Mouse (Mus musculus) hindbrain, embryonic 16.5 days (tissue): ENCODE measurements at regions not wholly inside any gene's neighbourhood (a gene's known extent, or its start where the extent isn't known, plus 50 kb on each side); places are given as distances from the start of the nearest gene placed in this dataset.
A peak's percentile ranks its signal among the peaks of the same experiment; 100 is the strongest.

Source experiments
- ATAC-seq: fragments of 200-750 bp; cut with Nextera tagmentation; 2 replicates; pipeline ENCODE4 v1.8.0; 2017; ENCODE audit warnings: moderate TSS enrichment, moderate library complexity
- H3K27ac ChIP-seq: fragments of 300-500 bp; sonication (generic); 2 replicates; pipeline ENCODE4 v1.5.1; 2014; ENCODE audit warnings: low read depth, mild to moderate bottlenecking, control low read depth, low read length, moderate library complexity
- H3K27me3 ChIP-seq: fragments of 300-500 bp; sonication (generic); replicated peaks from 2 replicates; pipeline ENCODE4 v1.6.1; 2014; ENCODE audit warnings: low read length; ENCODE audit not compliant: control insufficient read depth, insufficient read depth
- H3K36me3 ChIP-seq: fragments of 300-500 bp; sonication (generic); 2 replicates; pipeline ENCODE4 v1.6.1; 2014; ENCODE audit warnings: mild to moderate bottlenecking, low read length, moderate library complexity, mixed read lengths; ENCODE audit not compliant: control insufficient read depth, insufficient read depth
- H3K4me1 ChIP-seq: fragments of 300-500 bp; sonication (generic); 2 replicates; pipeline ENCODE4 v1.6.1; 2014; ENCODE audit warnings: low read depth, low read length; ENCODE audit not compliant: control insufficient read depth, insufficient read depth
- H3K4me2 ChIP-seq: fragments of 300-500 bp; sonication (generic); 2 replicates; pipeline ENCODE4 v1.6.1; 2014; ENCODE audit warnings: mild to moderate bottlenecking, low read length, control low read depth, moderate library complexity
- H3K4me3 ChIP-seq: fragments of 300-500 bp; sonication (generic); 2 replicates; pipeline ENCODE4 v1.5.1; 2014; ENCODE audit warnings: mild to moderate bottlenecking, low read length, control low read depth, moderate library complexity
- H3K9ac ChIP-seq: fragments of 300-500 bp; sonication (generic); 2 replicates; pipeline ENCODE4 v1.6.1; 2014; ENCODE audit warnings: low read depth, mild to moderate bottlenecking, control low read depth, low read length, moderate library complexity
- H3K9me3 ChIP-seq: fragments of 300-500 bp; sonication (generic); 2 replicates; pipeline ENCODE4 v1.6.1; 2014; ENCODE audit warnings: mild to moderate bottlenecking, low read length, moderate library complexity; ENCODE audit not compliant: control insufficient read depth
- WGBS: fragments of 180-500 bp; shearing (Covaris S2); extraction: QIAGEN DNeasy Blood & Tissue Kit; methylation state at CpG from one replicate; pipeline ENCODE4 v1.1.7; 2014; 5-methylcytosine and 5-hydroxymethylcytosine counted together

GRCm38 (mm10) chr4:33702028-33702666, 222.2 kb upstream of the Cnr1 start:
- Histone ChIP-seq H3K9ac (no peak overlapping the region), H3K4me2 (no peak overlapping the region), H3K27ac (no peak overlapping the region), H3K4me1 (no peaks in the 10 kb centered on the region), H3K4me3 (no peak overlapping the region), H3K9me3 (peaks cover 2% of the 10 kb centered on the region), H3K36me3 (no peaks in the 10 kb centered on the region), H3K27me3 (no peaks in the 10 kb centered on the region)
- peak; percentile 81 for ATAC-seq
- WGBS = 80% methylated on average over 7 of the region's 7 CpGs

- Histone ChIP-seq H3K4me3 (no peak overlapping the region), H3K27me3 (no peaks in the 10 kb centered on the region), H3K9ac (no peak overlapping the region), H3K4me1 (no peaks in the 10 kb centered on the region), H3K9me3 (peaks cover 2% of the 10 kb centered on the region), H3K36me3 (no peaks in the 10 kb centered on the region), H3K27ac (no peak overlapping the region), H3K4me2 (no peak overlapping the region)
- ATAC-seq = no peak
- 96% methylated on average over 6 of the region's 6 CpGs for WGBS
Observed at GRCm38 (mm10) chr4:33705722-33706121, 218.7 kb upstream of the Cnr1 start.

GRCm38 (mm10) chr4:33706785-33707184, 217.6 kb upstream of the Cnr1 start:
- Histone ChIP-seq H3K9me3 (peaks cover 2% of the 10 kb centered on the region), H3K4me2 (no peak overlapping the region), H3K4me1 (no peaks in the 10 kb centered on the region), H3K4me3 (no peak overlapping the region), H3K36me3 (no peaks in the 10 kb centered on the region), H3K27me3 (no peaks in the 10 kb centered on the region), H3K9ac (no peak overlapping the region), H3K27ac (no peak overlapping the region)
- 57% methylated on average over 10 of the region's 10 CpGs for WGBS
- no peak for ATAC-seq

GRCm38 (mm10) chr4:33716475-33717117, 207.8 kb upstream of the Cnr1 start:
- Histone ChIP-seq H3K4me3 (no peak overlapping the region), H3K27ac (no peak overlapping the region), H3K36me3 (no peaks in the 10 kb centered on the region), H3K4me1 (peaks cover 2% of the 10 kb centered on the region), H3K9me3 (no peaks in the 10 kb centered on the region), H3K27me3 (no peaks in the 10 kb centered on the region), H3K9ac (peak overlapping the region; percentile 27), H3K4me2 (peak overlapping the region; percentile 34)
- peak; percentile 42 for ATAC-seq
- WGBS = 23% methylated on average over 20 of the region's 20 CpGs

- Histone ChIP-seq H3K36me3 (no peaks in the 10 kb centered on the region), H3K4me1 (peaks cover 2% of the 10 kb centered on the region), H3K4me3 (no peak overlapping the region), H3K4me2 (no peak overlapping the region), H3K27me3 (no peaks in the 10 kb centered on the region), H3K9me3 (no peaks in the 10 kb centered on the region), H3K9ac (no peak overlapping the region), H3K27ac (no peak overlapping the region)
- no peak for ATAC-seq
- WGBS = 93% methylated on average over 10 of the region's 10 CpGs
Observed at GRCm38 (mm10) chr4:33720972-33721371, 203.4 kb upstream of the Cnr1 start.

- no peak overlapping the region for H3K4me2 ChIP-seq
- no peaks in the 10 kb centered on the region for H3K9me3 ChIP-seq
- no peaks in the 10 kb centered on the region for H3K36me3 ChIP-seq
- H3K9ac ChIP-seq = no peak overlapping the region
- WGBS = 93% methylated on average over 4 of the region's 4 CpGs
- H3K27me3 ChIP-seq = no peaks in the 10 kb centered on the region
- no peaks in the 10 kb centered on the region for H3K4me1 ChIP-seq
- H3K4me3 ChIP-seq = no peak overlapping the region
- H3K27ac ChIP-seq = no peak overlapping the region
- ATAC-seq = no peak
Observed at GRCm38 (mm10) chr4:33721971-33722370, 202.4 kb upstream of the Cnr1 start.

- H3K27ac ChIP-seq = no peak overlapping the region
- WGBS = 67% methylated on average over 4 of the region's 4 CpGs
- H3K9me3 ChIP-seq = no peaks in the 10 kb centered on the region
- no peak overlapping the region for H3K4me2 ChIP-seq
- no peak overlapping the region for H3K4me3 ChIP-seq
- ATAC-seq = no peak
- peaks cover 9% of the 10 kb centered on the region for H3K4me1 ChIP-seq
- H3K9ac ChIP-seq = no peak overlapping the region
- H3K27me3 ChIP-seq = no peaks in the 10 kb centered on the region
- no peaks in the 10 kb centered on the region for H3K36me3 ChIP-seq
Observed at GRCm38 (mm10) chr4:33731837-33732236, 192.6 kb upstream of the Cnr1 start.

- Histone ChIP-seq H3K4me2 (no peak overlapping the region), H3K27ac (peak overlapping the region; percentile 34; the same call in 1 of the 2 replicates), H3K9me3 (no peaks in the 10 kb centered on the region), H3K4me1 (peaks cover 9% of the 10 kb centered on the region), H3K27me3 (no peaks in the 10 kb centered on the region), H3K9ac (no peak overlapping the region), H3K36me3 (no peaks in the 10 kb centered on the region), H3K4me3 (no peak overlapping the region)
- WGBS = 33% methylated on average over 8 of the region's 8 CpGs
- peak; percentile 74 for ATAC-seq
Observed at GRCm38 (mm10) chr4:33734923-33735322, 189.5 kb upstream of the Cnr1 start.

GRCm38 (mm10) chr4:33735442-33735966, 188.9 kb upstream of the Cnr1 start:
- 31% methylated on average over 3 of the region's 3 CpGs for WGBS
- H3K27me3 ChIP-seq = no peaks in the 10 kb centered on the region
- peaks cover 9% of the 10 kb centered on the region for H3K4me1 ChIP-seq
- H3K9ac ChIP-seq = no peak overlapping the region
- no peak overlapping the region for H3K4me3 ChIP-seq
- peak overlapping the region; percentile 62 for H3K27ac ChIP-seq
- ATAC-seq = peak; percentile 70; the same call in 1 of the 2 replicates
- H3K4me2 ChIP-seq = no peak overlapping the region
- H3K9me3 ChIP-seq = no peaks in the 10 kb centered on the region
- H3K36me3 ChIP-seq = no peaks in the 10 kb centered on the region
